Mouse (Mus musculus): ENCODE data around the gene Islr.

Gene Islr

DNA sequence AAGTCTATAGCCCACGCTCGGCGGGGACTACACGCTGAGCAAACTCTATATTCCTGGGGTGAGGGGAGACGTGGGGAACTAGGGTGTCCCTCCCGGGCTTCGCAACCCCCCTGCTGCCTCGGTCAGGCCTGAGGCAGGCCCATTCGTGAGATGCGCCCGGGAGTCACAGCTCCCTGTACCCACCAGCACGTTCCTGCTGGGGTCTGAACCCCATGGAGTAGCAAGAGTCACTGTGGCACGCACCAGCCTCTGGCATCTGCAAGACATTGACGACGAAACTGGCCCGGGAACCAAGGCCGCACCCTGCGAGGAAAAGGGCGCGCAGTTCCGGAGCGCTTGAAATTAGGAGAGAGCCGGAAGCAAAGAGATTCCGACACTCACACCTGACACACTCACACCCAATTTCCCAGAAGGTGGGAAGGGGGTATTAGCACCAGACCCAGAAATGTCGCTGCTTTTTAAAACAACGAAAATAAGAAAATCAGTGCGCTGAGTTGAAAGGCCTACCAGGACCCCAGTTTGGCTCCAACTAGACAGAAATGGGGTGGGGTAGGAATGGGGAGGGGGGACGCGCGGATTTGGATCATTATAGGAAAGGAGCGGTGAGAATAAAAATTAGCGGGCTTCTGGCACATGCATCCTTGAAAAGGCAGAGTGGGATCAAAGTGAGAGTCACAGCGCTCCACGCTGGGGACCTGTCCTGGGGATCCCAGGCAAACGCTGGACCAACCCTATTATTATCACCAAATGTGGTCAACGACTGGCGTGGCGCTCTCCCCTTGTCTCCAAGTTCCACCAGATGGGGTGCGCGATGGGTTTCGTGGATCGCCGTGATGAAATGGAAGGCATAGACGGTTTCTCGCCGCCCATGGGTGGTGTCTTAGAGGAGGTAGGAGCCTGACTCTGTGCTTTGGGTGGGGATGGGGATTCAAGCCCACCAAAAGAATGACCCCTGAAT lies 7.2 kb downstream of the Islr start:
- no peak for DNase-seq (ENCODE audit: low read depth in 2 of 2, low spot score in 2 of 2)

DNA sequence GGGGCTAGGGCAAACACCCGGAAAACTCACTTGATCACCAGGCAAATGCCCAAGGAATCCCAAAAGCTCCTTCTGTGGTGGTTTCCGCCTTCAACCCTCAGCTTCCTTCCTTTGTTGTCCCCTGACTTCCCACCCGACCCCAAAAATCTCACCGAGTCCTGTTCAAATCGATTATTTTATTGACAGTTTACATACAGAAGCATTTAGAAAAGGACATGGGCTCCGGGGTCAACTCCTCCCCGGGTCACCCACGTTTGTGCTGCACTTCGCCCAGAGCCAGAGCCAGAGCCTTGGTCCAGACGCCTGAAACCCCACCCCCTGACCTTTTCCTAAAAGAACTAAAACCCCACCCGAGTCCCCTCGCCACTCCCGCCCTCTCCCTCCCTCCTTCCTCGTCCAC lies 8.0 kb downstream of the Islr start:
- DNase-seq (ENCODE audit: low read depth in 2 of 2, low spot score in 2 of 2), result no peak

DNA sequence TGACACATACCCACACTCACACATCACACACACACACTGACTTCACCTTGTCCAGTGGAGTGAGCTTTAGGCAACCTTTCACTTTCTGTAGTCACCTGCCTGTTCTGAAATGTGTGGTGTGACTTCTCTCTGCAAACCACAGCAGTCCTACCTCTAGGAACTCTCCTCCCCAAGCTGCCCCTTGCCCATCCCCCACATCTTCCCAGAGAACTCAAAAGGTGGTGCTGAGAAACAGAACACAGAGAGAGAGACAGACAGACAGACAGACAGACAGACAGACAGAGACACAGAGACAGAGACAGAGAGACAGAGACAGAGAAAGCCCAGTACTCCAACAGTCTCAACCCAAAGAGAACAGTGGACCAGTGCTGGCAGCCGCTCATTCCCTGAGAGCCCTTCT lies 8.4 kb downstream of the Islr start:
- DNase-seq (ENCODE audit: low read depth in 2 of 2, low spot score in 2 of 2), result no peak

DNA sequence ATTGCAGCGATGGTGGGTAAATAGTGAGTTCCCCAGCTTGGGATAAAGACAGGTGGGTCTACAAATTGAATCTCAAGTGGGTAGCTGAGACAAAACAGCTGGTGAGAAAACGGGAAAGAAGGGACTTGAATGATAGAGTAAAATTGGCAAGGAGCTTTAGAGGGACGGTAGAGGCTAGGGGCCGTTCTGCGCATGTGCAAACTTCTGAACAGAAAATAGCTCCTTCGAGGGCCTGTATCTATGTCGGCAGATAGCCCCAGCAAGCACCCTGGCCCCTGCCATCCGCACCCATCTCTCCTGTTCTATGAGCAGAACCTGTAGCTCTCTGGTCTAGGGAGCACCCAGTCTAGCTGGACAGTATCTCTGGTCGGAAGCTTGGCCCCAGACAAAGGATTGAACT lies 9.9 kb downstream of the Islr start:
- DNase-seq (ENCODE audit: low read depth in 2 of 2, low spot score in 2 of 2), result no peak

GRCm38 (mm10) chr9:58184456-58184855 lies 19.6 kb downstream of the Islr start:
- no peak for DNase-seq (ENCODE audit: low read depth in 2 of 2, low spot score in 2 of 2)

DNA sequence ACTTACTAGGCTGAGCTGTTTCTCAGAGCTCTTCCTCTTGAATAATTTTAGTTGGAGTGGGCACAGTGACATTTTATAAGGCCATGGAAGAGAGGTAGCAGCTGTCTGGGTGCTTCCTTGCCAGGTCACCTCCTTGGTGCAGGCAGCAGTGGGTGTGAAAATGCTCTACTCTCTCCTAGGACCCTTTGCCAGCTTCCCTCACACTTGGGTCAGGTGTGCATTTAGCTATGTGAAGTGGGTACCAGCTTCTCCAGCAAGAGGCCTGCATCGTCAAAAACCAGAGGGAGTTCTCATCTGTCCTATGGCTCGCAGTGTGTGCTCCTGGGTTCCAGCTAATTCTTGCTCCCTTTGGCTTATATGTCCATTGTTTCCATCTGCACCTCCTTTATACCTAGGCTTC lies 24.7 kb downstream of the Islr start:
- DNase-seq (ENCODE audit: low read depth in 2 of 2, low spot score in 2 of 2), result no peak

DNA sequence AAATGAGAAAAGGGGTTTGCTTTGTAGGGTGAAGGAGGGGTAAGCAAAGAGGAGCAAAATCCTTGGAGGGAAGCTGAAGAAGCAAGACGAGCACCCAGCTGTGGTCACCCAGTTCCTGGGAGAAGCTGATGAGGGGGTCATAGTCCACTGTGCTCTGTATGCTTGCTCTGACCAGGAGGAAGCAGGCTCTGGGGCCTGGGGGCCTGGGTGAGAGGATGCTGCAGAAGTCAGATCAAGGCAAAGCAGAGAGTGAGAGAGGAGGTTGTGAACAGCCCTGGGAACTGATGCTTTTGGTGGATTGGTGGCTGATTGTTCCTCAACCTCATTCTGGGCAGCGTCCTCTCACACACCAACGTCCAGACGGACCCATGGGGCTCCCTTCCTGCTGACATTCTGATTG lies 26.9 kb downstream of the Islr start:
- DNase-seq (ENCODE audit: low read depth in 2 of 2, low spot score in 2 of 2), result no peak

- no peak for DNase-seq (ENCODE audit: low read depth in 2 of 2, low spot score in 2 of 2)
Observed at GRCm38 (mm10) chr9:58175745-58176487, 28.2 kb downstream of the Islr start.

GRCm38 (mm10) chr9:58174818-58175251 lies 29.3 kb downstream of the Islr start:
- DNase-seq (ENCODE audit: low read depth in 2 of 2, low spot score in 2 of 2), result no peak

GRCm38 (mm10) chr9:58172863-58173262 lies 31.2 kb downstream of the Islr start:
- DNase-seq (ENCODE audit: low read depth in 2 of 2, low spot score in 2 of 2), result no peak

- DNase-seq (ENCODE audit: low read depth in 2 of 2, low spot score in 2 of 2), result no peak
Observed at GRCm38 (mm10) chr9:58169426-58169825, 34.7 kb downstream of the Islr start.

DNA sequence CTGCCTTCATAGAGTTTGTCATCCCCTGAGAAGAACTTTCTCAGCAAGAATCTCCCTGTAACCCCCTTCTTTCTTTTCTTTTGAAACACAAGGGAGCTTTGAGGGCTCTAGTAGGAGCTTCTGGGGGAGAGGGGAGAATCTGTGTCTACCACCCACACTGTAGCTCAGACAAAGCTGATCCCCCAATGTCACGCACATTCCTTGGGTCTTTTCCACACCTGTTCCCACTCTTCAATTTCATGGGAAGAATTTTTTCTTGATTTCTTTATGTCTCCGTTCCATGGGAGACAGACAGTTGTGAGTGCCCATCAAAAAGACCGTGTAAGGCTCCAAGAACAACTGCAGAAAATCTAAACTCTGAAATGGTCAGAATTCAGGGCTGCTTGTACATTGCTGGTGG lies 35.2 kb downstream of the Islr start:
- no peak for DNase-seq (ENCODE audit: low read depth in 2 of 2, low spot score in 2 of 2)

GRCm38 (mm10) chr9:58165779-58166178 lies 38.3 kb downstream of the Islr start:
- DNase-seq (ENCODE audit: low read depth in 2 of 2, low spot score in 2 of 2), result no peak

DNA sequence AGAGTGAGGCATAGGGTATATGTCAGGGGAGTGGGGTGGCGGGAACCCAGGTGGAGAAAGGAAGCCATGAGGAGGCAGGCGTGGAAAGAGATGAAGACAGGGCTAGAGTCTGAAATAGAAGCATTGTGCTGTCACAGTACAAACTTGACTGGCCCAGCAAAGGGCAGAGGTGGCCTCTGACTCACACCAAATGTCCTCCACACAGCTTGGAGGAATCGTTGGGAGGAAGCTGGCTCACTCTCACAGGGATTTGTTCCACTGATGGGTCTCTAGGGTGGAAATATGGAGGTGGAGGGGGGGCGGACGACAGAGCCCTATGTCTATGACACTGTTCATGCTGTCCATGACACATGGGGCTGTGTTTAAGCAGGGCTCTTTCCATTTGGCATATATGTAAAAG lies 41.0 kb downstream of the Islr start:
- no peak for DNase-seq (ENCODE audit: low read depth in 2 of 2, low spot score in 2 of 2)

DNA sequence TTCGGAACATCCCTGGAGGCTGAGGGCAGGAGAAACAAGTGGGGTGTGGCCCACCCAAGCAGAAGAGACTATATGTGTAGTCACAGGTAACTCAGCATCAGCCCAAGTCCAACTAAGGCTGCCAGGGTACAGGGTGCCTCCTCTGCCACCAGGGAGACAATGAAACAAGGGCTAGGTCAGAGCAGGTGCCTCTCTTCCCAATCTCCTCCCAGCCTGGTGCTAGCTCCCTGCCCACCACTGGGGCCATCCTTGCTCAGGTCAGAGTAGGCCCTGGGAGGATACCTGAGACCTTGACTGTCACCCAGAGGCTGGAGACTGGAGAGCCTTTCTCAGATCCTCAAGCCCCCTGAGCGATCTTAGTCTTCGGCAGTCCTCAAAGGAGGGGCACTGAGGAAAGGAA lies 41.9 kb downstream of the Islr start:
- DNase-seq (ENCODE audit: low read depth in 2 of 2, low spot score in 2 of 2), result no peak

- no peak for DNase-seq (ENCODE audit: low read depth in 2 of 2, low spot score in 2 of 2)
Observed at GRCm38 (mm10) chr9:58160315-58160714, 43.8 kb downstream of the Islr start.

GRCm38 (mm10) chr9:58159855-58160254 lies 44.3 kb downstream of the Islr start:
- no peak for DNase-seq (ENCODE audit: low read depth in 2 of 2, low spot score in 2 of 2)

DNA sequence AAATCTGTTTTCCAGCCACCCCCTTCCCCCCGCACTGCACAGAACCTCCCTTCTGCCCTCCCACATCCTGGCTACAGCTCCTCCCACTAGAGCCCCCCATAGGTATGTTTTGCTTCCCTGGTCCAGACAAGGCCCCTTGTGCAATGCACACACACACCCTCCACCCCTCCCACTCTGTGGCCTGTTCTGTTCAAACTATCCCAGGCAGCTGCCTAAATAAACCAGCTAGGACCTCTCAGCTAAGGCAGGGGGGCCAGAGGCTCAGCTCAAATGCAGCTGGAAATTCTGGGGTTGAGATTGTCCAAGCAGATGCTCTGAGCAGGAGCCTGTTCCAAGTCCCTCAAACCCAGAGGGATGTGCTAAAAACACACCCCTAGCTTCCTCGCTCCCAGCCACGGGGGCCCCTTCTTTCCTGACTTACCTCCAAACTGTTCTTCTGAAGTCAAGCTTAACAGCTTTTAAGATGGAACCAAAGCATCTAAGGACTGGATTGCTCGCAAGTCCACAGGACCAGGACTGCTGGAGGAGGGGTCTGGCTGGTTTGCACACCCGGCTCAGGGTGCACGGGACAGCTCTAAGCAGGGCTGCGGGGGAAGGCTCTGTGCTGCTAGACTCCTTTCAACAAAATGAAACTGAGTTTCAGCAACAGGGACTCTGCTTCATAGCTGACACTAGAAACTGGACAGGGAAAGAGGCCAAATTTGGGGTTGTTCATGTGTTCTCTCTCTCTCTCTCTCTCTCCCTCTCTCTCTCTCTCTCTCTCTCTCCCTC lies 45.4 kb downstream of the Islr start:
- no peak for DNase-seq (ENCODE audit: low read depth in 2 of 2, low spot score in 2 of 2)

GRCm38 (mm10) chr9:58157838-58158237 lies 46.3 kb downstream of the Islr start:
- no peak for DNase-seq (ENCODE audit: low read depth in 2 of 2, low spot score in 2 of 2)

DNA sequence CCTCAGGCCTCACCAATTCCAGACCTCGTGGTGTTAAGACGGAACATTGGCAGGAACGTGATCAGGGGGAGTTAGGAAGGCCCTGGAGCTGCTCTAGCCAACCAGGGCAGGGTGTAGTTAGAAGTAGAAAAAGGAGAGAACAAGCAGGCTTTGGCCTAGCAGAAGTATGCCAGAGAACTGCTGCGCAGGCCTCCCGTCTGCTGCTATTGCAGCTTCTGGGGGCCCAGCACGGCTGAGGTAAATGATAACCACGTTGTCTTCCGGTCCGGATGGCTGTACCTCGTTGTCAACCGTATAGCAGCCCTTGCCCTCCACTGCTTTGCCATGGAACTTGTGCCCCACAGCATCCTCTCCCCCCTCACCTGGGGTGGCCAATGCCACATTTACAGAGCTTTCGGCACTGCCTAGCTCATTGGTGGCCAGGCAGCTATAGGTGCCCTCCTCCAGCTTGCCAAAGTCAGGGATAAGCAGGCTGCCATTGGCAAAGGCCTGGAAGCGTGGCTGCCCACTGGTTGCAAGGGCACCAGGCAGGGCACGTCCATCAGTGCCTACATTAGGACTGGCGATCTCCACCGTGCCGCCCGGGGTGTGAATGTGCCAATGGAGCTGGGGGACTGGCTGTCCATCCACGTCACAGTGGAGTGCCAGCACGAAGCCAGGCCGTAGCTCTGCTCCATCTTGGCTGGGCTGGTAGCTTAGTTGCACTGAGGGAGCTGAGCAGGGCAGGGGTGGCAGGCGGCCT lies 47.1 kb downstream of the Islr start:
- DNase-seq (ENCODE audit: low read depth in 2 of 2, low spot score in 2 of 2), result no peak

DNA sequence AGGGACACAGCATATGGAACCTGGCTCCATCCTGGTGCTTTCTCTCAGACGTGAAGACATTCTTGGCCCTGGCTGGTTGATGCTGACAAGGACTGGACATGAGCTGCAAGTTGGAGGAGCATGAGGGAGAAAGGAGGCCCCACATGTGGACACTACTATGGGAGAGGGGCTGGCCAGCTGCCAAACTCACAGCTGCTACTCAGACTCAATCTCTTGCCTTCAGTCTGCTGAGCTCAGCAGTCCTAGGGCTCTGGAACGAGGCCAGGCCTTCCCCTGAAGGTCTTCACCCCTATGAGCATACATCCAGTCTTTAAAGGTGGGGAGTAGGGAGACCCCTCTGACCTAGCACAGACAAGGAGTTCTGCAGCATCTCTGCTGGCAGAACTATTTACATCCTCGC lies 48.7 kb downstream of the Islr start:
- no peak for DNase-seq (ENCODE audit: low read depth in 2 of 2, low spot score in 2 of 2)

Data from CD8-positive naive resting alpha-beta T cell, adult 2 months (primary cell).